Mouse (Mus musculus): Measurements from ENCODE around the gene Adtrp. TPM values are rescaled to one million over a fixed set of nuclear protein-coding genes. Genes with fewer than 3 reads are reported as not detected.

Gene Adtrp
- total and polyA plus RNA-seq, 2 experiments from 2014 or later: not detected

DNA sequence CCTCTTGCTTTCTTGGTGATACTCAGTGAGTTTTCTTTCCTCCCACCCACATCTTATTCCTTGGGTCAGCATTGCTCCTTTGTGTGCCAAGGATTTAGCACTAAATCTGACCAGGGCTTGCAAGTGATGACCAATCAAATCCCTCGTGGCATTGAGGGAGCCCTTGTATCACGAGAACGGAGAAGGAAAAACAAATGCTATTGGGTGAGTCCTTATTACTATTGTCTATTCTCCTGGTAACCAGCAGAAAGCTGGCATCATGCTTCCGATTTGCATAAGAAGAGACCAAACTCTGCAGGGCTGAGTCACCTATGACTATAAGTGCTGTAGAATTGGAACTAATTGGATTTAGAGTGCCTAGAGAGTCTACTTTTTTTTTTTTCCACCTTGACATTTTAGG, 99.8 kb downstream of the Adtrp start:
- ATAC-seq (ENCODE audit: low FRiP score) (no peak), DNase-seq (ENCODE audit: low spot score) (peak; percentile 40)
- Histone ChIP-seq H3K36me3 (ENCODE audit: insufficient read depth, low read length) (no peaks in the 10 kb centered on the region), H3K4me3 (ENCODE audit: low read depth, low read length) (no peak overlapping the region), H3K27me3 (ENCODE audit: insufficient read depth, low read length) (no peaks in the 10 kb centered on the region), H3K4me1 (ENCODE audit: insufficient read depth, low read length) (0 out of 2 replicates have a peak, but pooled peaks cover 4% of the 10 kb centered on the region), H3K9ac (replicated peaks; ENCODE audit: low read length, poor library complexity, severe bottlenecking) (no peak overlapping the region), H3K9me3 (ENCODE audit: low read length) (no peaks in the 10 kb centered on the region), H3K27ac (ENCODE audit: low read depth, low read length) (no peak overlapping the region), H3K4me2 (ENCODE audit: low read depth, low read length, poor library complexity, severe bottlenecking) (no peak overlapping the region)
- 50% methylated on average over 4 of the region's 4 CpGs for WGBS
- no peak for TF ChIP-seq CTCF (IDR thresholded peaks at IDR 0.05)

DNA sequence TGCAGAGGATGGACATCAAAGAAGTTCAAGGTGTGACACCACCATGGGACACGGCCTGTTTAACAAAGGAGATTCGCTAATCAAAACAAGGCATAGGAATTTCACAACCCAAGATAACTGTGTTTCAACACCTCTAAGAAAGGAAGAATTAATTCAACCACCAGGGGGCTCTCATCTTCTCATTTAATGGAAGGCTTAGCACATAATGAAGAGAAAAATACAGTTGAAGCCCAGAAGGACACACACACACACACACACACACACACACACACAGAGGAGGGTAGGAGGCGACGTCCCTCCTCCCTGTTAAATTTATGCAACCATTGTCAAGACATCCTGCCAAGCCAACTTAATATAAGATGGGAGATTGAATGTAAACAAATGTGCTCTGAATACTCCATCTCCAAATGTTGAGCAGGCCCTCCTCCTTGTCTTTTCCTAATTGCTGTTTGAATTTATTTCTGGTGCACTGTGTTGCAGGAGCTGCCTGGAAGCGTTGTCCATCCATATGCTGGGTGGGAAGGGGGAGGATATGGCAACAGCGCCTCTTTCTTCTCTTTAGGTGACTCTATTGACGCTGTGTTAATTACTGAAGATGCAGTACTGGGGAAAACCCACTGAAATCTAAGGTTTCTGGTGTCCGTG, 100.4 kb downstream of the Adtrp start:
- 0 out of 2 replicates have a peak, but pooled peaks cover 4% of the 10 kb centered on the region for H3K4me1 ChIP-seq (ENCODE audit: insufficient read depth, low read length)
- WGBS: 59% methylated on average over 8 of the region's 8 CpGs
- ATAC-seq (ENCODE audit: low FRiP score): no peak

DNA sequence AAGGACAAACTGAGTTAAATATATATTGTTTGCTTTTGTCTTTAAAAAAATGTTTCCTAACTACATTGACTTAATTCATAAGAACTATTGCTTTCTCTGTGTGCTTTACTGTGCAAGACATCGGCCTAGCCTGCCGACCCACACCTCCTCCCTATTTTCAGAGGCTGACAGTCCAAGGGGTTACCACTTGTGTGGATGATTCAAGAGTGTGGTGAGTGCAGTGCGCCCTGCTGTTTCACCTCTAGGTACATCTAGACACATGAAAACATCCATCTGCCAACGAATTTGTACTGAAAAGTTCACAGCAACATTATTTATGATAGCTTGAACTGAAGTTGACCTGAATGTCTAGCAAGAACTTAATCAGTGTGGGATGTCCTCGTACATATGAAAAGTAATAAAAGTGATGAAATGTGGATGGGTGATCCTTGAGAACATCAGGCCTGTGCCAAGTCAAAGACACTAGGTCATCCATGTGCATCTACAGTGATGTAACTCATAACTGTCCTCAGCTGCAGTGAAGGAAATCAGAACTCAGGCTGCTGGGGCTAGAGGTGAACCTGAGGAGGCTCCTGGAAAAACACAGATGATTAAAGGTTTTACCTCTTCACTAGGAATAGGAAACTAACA, 106.9 kb downstream of the Adtrp start:
- H3K4me3 ChIP-seq (ENCODE audit: low read depth, low read length): no peak overlapping the region
- no peak overlapping the region for H3K27ac ChIP-seq (ENCODE audit: low read depth, low read length)
- ATAC-seq (ENCODE audit: low FRiP score) (no peak), DNase-seq (ENCODE audit: low spot score) (no peak)
- peaks cover 4% of the 10 kb centered on the region; the same call in 1 of the 2 replicates for H3K4me1 ChIP-seq (ENCODE audit: insufficient read depth, low read length)
- no peak overlapping the region for H3K4me2 ChIP-seq (ENCODE audit: low read depth, low read length, poor library complexity, severe bottlenecking)
- H3K36me3 ChIP-seq (ENCODE audit: insufficient read depth, low read length): no peaks in the 10 kb centered on the region
- 83% methylated on average over 5 of the region's 5 CpGs for WGBS
- H3K9ac ChIP-seq (replicated peaks; ENCODE audit: low read length, poor library complexity, severe bottlenecking): no peak overlapping the region
- no peaks in the 10 kb centered on the region; the same call in 1 of the 2 replicates for H3K27me3 ChIP-seq (ENCODE audit: insufficient read depth, low read length)
- H3K9me3 ChIP-seq (ENCODE audit: low read length): no peaks in the 10 kb centered on the region
- TF ChIP-seq CTCF (IDR thresholded peaks at IDR 0.05): no peak

More for the DNA sequence above, 100.4 kb downstream of the Adtrp start:
- H3K9me3 ChIP-seq (ENCODE audit: low read length): no peaks in the 10 kb centered on the region
- no peaks in the 10 kb centered on the region for H3K36me3 ChIP-seq (ENCODE audit: insufficient read depth, low read length)
- no peaks in the 10 kb centered on the region for H3K27me3 ChIP-seq (ENCODE audit: insufficient read depth, low read length)
- H3K9ac ChIP-seq (replicated peaks; ENCODE audit: low read length, poor library complexity, severe bottlenecking): no peak overlapping the region
- DNase-seq (ENCODE audit: low spot score): peak; percentile 87
- H3K4me2 ChIP-seq (ENCODE audit: low read depth, low read length, poor library complexity, severe bottlenecking): no peak overlapping the region
- no peak overlapping the region for H3K27ac ChIP-seq (ENCODE audit: low read depth, low read length)
- H3K4me3 ChIP-seq (ENCODE audit: low read depth, low read length): no peak overlapping the region
- TF ChIP-seq CTCF (IDR thresholded peaks at IDR 0.05): peak; percentile 75

DNA sequence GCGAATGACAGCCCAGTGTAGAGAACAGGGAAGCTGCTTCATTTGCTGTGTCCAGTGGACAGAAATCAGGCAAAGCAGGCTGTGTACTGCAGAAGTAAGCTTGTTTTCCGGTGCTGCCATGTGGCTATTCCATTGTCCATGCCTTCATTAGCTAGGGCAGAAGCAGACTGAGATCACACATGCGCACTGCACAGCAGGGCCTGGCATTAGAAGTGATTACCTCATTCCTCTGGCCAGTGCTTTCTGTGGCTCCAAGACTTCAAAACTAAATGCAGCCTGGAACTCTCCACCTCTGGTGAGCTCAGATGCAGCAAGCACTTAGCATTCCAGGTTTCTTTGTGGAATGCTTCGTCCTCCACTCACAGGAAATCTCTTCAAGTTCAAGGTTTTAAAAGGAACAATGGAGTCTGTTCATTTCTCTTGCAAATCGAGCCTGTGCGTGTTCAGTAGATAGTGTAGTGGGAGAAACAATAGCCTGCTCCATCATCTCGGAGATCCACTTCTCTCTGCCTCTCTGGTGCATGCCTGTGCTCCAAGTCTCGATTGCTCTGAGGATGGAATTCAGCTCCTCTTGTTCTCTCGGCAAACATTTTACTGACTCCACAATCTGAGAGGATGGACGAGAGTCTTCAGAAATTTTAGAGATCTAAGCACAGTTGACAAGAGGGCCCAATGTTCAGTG, 109.7 kb downstream of the Adtrp start:
- Histone ChIP-seq H3K36me3 (ENCODE audit: insufficient read depth, low read length) (no peaks in the 10 kb centered on the region), H3K4me2 (ENCODE audit: low read depth, low read length, poor library complexity, severe bottlenecking) (no peak overlapping the region), H3K9ac (replicated peaks; ENCODE audit: low read length, poor library complexity, severe bottlenecking) (no peak overlapping the region), H3K9me3 (ENCODE audit: low read length) (no peaks in the 10 kb centered on the region), H3K27ac (ENCODE audit: low read depth, low read length) (no peak overlapping the region), H3K27me3 (ENCODE audit: insufficient read depth, low read length) (no peaks in the 10 kb centered on the region; the same call in 1 of the 2 replicates), H3K4me3 (ENCODE audit: low read depth, low read length) (no peak overlapping the region), H3K4me1 (ENCODE audit: insufficient read depth, low read length) (peaks cover 4% of the 10 kb centered on the region; the same call in 1 of the 2 replicates)
- DNase-seq (ENCODE audit: low spot score) (peak; percentile 78), ATAC-seq (ENCODE audit: low FRiP score) (peak; percentile 66)
- no peak for TF ChIP-seq CTCF (IDR thresholded peaks at IDR 0.05)
- 31% methylated on average over 10 of the region's 10 CpGs for WGBS

DNA sequence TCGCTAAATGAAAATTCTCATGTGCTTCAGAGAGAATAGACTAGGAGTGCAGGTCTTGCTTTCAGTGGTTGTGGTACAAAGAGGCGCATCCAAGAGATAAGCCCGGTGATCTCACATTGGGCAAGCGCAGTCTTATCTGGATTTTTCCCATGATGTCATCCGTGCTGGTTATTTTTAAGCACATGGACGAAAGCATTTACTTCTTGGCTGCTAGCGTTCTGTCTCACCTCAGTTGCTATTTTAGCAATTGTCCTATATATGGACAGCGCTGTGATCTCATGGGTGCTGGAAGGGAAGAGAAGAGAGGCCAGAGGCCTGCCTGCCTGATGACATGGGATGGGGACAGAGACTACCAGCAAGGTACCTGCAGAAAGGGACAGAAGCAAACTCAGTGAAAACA, 117.8 kb downstream of the Adtrp start:
- H3K27ac ChIP-seq (ENCODE audit: low read depth, low read length): no peak overlapping the region
- H3K36me3 ChIP-seq (ENCODE audit: insufficient read depth, low read length): no peaks in the 10 kb centered on the region
- no peak for TF ChIP-seq CTCF (IDR thresholded peaks at IDR 0.05)
- ATAC-seq (ENCODE audit: low FRiP score): no peak
- no peaks in the 10 kb centered on the region for H3K4me1 ChIP-seq (ENCODE audit: insufficient read depth, low read length)
- WGBS: 94% methylated on average over 8 of the region's 8 CpGs
- no peak overlapping the region for H3K4me2 ChIP-seq (ENCODE audit: low read depth, low read length, poor library complexity, severe bottlenecking)
- no peak for DNase-seq (ENCODE audit: low spot score)
- no peak overlapping the region for H3K9ac ChIP-seq (replicated peaks; ENCODE audit: low read length, poor library complexity, severe bottlenecking)
- H3K27me3 ChIP-seq (ENCODE audit: insufficient read depth, low read length): no peaks in the 10 kb centered on the region
- H3K9me3 ChIP-seq (ENCODE audit: low read length): no peaks in the 10 kb centered on the region
- H3K4me3 ChIP-seq (ENCODE audit: low read depth, low read length): no peak overlapping the region

DNA sequence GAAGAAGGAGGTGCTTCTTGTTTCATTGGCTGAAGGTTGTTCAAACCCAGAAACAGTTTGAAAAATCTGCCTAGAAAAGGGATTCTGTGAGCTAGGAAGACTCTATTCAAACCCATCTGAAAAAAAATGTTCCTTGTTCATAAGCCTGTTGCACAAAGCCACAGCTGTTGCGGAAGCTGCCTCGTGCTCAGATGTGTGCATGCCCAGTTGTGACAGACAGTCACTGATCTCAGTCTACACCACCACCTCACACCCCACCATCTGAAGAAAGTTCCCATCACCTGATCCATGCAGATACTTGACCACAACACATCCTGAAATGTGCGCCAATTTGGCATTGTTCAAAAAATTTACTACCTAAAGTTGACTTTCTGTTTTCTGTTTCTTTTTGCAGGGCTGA, 119.7 kb downstream of the Adtrp start:
- H3K4me2 ChIP-seq (ENCODE audit: low read depth, low read length, poor library complexity, severe bottlenecking): no peak overlapping the region
- no peaks in the 10 kb centered on the region for H3K36me3 ChIP-seq (ENCODE audit: insufficient read depth, low read length)
- H3K4me1 ChIP-seq (ENCODE audit: insufficient read depth, low read length): no peaks in the 10 kb centered on the region
- 87% methylated on average over 3 of the region's 3 CpGs for WGBS
- H3K4me3 ChIP-seq (ENCODE audit: low read depth, low read length): no peak overlapping the region
- H3K27ac ChIP-seq (ENCODE audit: low read depth, low read length): no peak overlapping the region
- no peak overlapping the region for H3K9ac ChIP-seq (replicated peaks; ENCODE audit: low read length, poor library complexity, severe bottlenecking)
- no peak for TF ChIP-seq CTCF (IDR thresholded peaks at IDR 0.05)
- no peaks in the 10 kb centered on the region for H3K27me3 ChIP-seq (ENCODE audit: insufficient read depth, low read length)
- DNase-seq (ENCODE audit: low spot score): no peak
- H3K9me3 ChIP-seq (ENCODE audit: low read length): no peaks in the 10 kb centered on the region
- no peak for ATAC-seq (ENCODE audit: low FRiP score)

Data from midbrain, postnatal 0 days (tissue).